Mouse (Mus musculus) midbrain, embryonic 14.5 days (tissue): ENCODE data around the gene Ccdc115. TPM values are rescaled to one million over a fixed set of nuclear protein-coding genes. Genes with fewer than 3 reads are reported as not detected.
A peak's percentile ranks its signal among the peaks of the same experiment; 100 is the strongest.

Source experiments
- ATAC-seq: fragments of 200-750 bp; cut with Nextera tagmentation; 2 replicates; pipeline ENCODE4 v1.8.0; 2017; ENCODE audit warnings: moderate number of reproducible peaks, moderate library complexity; ENCODE audit not compliant: low FRiP score, low TSS enrichment
- DNase-seq: peaks from one replicate; pipeline ENCODE4 v3.0.0-alpha.2; 2015
- H3K27ac ChIP-seq: fragments of 300-500 bp; sonication (generic); replicated peaks from 2 replicates; pipeline ENCODE4 v1.5.1; 2014; ENCODE audit warnings: mild to moderate bottlenecking, low read depth, low read length, moderate library complexity
- H3K27me3 ChIP-seq: fragments of 300-500 bp; sonication (generic); 2 replicates; pipeline ENCODE4 v1.6.1; 2014; ENCODE audit warnings: low read length, control low read depth, mixed read lengths; ENCODE audit not compliant: control insufficient read depth, insufficient read depth
- H3K36me3 ChIP-seq: fragments of 300-500 bp; sonication (generic); 2 replicates; pipeline ENCODE4 v1.6.1; 2014; ENCODE audit warnings: low read length, control low read depth; ENCODE audit not compliant: control insufficient read depth, insufficient read depth
- H3K4me1 ChIP-seq: fragments of 300-500 bp; sonication (generic); 2 replicates; pipeline ENCODE4 v1.6.1; 2014; ENCODE audit warnings: mild to moderate bottlenecking, antibody characterized with exemption, low read length, control low read depth; ENCODE audit not compliant: control insufficient read depth, insufficient read depth
- H3K4me2 ChIP-seq: fragments of 300-500 bp; sonication (generic); 2 replicates; pipeline ENCODE4 v1.6.1; 2014; ENCODE audit warnings: mild to moderate bottlenecking, low read length, moderate library complexity
- H3K4me3 ChIP-seq: fragments of 300-500 bp; sonication (generic); replicated peaks from 2 replicates; pipeline ENCODE4 v1.5.1; 2014; ENCODE audit warnings: low read depth, low read length
- H3K9ac ChIP-seq: fragments of 300-500 bp; sonication (generic); replicated peaks from 2 replicates; pipeline ENCODE4 v1.6.1; 2014; ENCODE audit warnings: mild to moderate bottlenecking, low read length, moderate library complexity
- H3K9me3 ChIP-seq: fragments of 300-500 bp; sonication (generic); 2 replicates; pipeline ENCODE4 v1.6.1; 2016; ENCODE audit warnings: low read length, control low read depth, mixed read lengths; ENCODE audit not compliant: control insufficient read depth
- WGBS: fragments of 180-500 bp; shearing (Covaris S2); extraction: QIAGEN DNeasy Blood & Tissue Kit; methylation state at CpG from one replicate; pipeline ENCODE4 v1.1.7; 2014; 5-methylcytosine and 5-hydroxymethylcytosine counted together
- microRNA-seq: library from miRNA; unstranded; fragments of <30 nt; microRNA quantifications from one replicate; pipeline ENCODE4, GENCODE M21; 2016
- polyA plus RNA-seq: library from polyadenylated mRNA; unstranded; fragments of >200 nt; fragmentation: Nextera tagmentation; extraction: Ambion mirVana; gene quantifications from 2 replicates; pipeline ENCODE4 v1.2.1, GENCODE M21; 2014

Gene Ccdc115
- polyA plus RNA-seq, 1 experiment from 2014 or later: 67.2 TPM

DNA sequence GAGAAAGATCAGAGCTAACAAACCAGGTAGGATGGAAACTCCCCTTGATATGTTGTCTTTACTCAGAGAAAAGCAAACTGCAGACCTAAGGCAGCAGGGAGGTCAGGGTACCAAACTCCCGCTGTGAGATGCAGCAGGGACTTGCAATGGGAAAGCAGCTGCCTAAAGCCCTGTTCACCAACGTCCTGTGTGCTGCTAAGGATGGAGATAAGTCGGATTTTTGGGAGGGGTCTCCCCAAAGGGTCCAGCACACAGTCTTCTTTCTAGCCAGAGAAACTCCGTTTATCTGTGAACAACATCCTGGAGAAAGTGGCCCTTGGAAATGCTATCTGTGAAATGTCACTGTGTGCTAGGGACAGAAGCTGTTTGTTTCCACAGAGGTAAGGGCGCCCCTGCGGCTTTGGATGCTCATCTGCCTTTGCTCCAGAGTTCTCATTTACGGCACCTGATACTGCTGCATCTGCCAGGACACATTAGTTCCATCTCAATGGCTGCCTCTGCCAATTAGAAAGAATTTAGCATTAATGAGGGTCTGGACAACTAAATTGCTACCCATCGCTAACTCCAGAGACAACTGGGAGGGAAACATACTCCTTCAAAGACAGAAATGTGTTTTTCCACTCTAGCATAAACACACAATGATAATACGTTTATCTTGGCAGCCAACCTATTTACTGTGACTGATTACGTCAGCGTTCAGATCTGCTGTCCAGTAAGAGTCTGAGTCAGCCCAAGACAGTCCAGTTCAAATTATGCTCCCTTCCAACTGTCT, 40.1 kb downstream of the Ccdc115 start:
- Histone ChIP-seq H3K9ac (no peak overlapping the region), H3K4me3 (no peak overlapping the region), H3K4me2 (no peak overlapping the region), H3K27ac (no peak overlapping the region), H3K36me3 (no peaks in the 10 kb centered on the region), H3K9me3 (no peaks in the 10 kb centered on the region), H3K27me3 (no peaks in the 10 kb centered on the region), H3K4me1 (no peaks in the 10 kb centered on the region)
- DNase-seq (peak; percentile 27), ATAC-seq (no peak; the same call in 1 of the 2 replicates)
- 40% methylated on average over 11 of the region's 11 CpGs for WGBS

DNA sequence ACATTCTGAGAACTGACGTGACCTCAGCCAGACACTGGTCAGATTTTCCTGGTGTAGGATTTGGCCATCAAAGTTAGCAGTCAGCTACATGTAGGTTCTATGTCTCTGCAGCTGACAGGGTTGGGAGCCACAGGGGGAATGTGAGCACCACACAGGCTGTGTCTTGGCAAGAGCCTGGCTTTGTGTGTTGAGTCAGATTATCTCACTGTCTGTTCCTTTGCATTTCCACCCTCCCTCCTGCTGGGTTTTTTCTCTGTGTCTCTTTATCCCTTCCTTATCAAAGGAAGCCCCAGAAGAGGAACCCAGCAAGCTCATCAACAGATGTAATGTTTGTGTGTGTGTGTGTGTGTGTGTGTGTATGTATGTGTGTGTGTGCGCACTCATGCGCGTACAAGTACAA, 43.2 kb downstream of the Ccdc115 start:
- Histone ChIP-seq H3K27me3 (no peaks in the 10 kb centered on the region), H3K9me3 (no peaks in the 10 kb centered on the region), H3K27ac (no peak overlapping the region), H3K36me3 (no peaks in the 10 kb centered on the region), H3K4me2 (no peak overlapping the region), H3K9ac (no peak overlapping the region), H3K4me3 (no peak overlapping the region), H3K4me1 (no peaks in the 10 kb centered on the region)
- peak; percentile 38 for DNase-seq
- no peak for ATAC-seq
- 69% methylated on average over 4 of the region's 4 CpGs for WGBS

DNA sequence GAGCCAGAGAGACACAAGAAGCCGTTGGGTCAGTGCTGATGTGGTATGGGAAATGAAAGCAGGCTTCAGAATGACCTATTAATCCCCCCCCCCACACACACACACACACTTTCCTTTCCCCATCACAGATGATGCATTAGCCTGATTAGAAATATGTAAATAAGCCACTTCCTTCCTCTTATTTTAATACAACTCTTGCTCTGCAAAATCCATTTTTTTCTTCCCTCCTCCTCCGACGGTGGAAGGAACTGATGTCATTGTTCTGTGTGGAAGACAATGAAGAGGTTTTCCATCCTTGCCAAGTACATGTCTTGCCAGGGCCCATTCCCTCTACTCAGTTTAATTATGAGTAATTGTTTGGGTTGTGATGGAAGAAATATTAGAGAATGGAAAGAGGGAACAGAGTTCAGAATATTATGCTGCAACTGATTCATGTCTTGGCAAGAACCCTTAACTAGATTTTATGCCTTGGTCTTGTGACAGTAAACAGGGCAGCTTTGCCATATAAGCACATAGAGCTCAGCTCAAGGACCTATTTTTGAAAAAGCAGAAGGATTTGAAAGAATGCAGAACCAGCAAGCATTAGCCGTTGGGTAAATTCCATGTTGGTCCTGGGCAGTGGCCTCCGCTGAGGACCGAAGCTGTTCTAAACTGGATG, 50.1 kb downstream of the Ccdc115 start:
- no peak for ATAC-seq

DNA sequence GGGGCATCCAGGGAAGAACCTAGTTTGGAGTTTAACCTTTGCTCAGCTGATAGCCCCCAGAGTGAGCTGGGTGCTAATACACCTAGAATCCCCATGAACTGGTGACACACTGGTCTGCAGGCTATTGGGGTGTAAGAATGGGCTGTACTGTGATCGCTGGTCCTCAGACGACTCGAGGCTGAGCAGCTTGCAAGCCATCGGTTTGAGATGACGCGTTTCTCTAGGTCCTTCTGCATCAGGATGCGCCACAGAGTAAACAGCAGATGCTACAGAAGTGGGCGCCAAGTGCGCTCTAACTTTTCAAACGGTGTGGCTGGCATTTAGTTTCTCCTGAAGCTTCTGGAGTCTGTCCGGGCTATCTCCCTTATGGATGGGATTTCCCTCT, 50.6 kb downstream of the Ccdc115 start:
- no peaks in the 10 kb centered on the region for H3K27me3 ChIP-seq
- H3K4me3 ChIP-seq: no peak overlapping the region
- no peak overlapping the region for H3K4me2 ChIP-seq
- no peaks in the 10 kb centered on the region for H3K4me1 ChIP-seq
- no peak for DNase-seq
- H3K27ac ChIP-seq: no peak overlapping the region
- H3K9me3 ChIP-seq: no peaks in the 10 kb centered on the region
- WGBS: 96% methylated on average over 11 of the region's 11 CpGs
- H3K9ac ChIP-seq: no peak overlapping the region
- H3K36me3 ChIP-seq: no peaks in the 10 kb centered on the region
- ATAC-seq: no peak

More for the DNA sequence above, 50.1 kb downstream of the Ccdc115 start:
- WGBS: 80% methylated on average over 6 of the region's 6 CpGs
- no peaks in the 10 kb centered on the region for H3K27me3 ChIP-seq
- H3K4me2 ChIP-seq: no peak overlapping the region
- no peak overlapping the region for H3K9ac ChIP-seq
- DNase-seq: no peak
- H3K9me3 ChIP-seq: no peaks in the 10 kb centered on the region
- H3K4me1 ChIP-seq: no peaks in the 10 kb centered on the region
- H3K4me3 ChIP-seq: no peak overlapping the region
- no peaks in the 10 kb centered on the region for H3K36me3 ChIP-seq
- H3K27ac ChIP-seq: no peak overlapping the region

DNA sequence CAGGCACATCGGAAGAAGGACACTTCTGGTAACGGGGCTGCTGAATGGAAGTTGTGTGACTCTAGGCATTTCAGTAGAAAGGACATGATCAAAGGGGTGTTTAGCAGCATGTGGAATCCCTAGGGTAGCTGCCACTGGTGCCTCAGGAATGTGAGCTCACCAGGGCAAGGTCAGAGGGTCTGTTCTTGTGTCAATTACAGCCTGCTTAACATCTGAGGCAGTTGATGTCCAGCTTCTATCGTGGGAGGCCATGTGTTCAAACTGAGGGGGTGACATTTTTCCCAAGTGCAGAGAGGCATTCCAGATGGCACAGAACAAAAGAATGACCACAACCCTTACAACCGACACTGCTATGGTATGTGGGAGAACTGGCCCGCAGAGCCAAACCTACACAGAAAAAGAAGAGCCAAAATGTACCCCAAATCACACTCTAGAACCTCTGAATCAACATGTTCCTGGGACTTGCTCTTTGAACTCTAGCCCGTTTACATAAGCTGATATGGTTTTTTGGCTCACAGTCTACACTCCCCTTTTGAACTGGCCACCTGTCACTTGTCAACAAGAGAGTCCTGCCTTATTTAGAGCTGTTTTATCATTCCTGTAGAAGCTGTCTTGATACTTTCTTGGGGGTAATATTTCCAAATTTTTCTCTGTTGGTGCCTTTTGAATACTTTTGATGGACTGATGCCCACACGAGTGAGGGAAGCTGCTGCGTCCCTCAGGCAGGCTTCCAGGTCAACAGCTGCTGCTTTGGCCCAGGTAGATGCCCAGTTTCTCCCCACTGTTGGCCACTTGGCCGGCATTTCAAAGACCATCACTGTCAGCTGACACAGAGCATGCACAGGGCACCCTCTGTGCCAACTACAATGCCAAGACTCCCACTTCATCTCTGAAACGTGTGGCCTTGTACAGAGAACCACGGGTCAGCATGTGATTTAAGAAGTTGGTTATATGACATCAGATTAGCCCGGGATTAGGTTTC, 51.8 kb downstream of the Ccdc115 start:
- no peak for ATAC-seq
- no peaks in the 10 kb centered on the region for H3K36me3 ChIP-seq
- DNase-seq: no peak
- H3K9me3 ChIP-seq: no peaks in the 10 kb centered on the region
- H3K4me1 ChIP-seq: no peaks in the 10 kb centered on the region
- no peak overlapping the region for H3K4me3 ChIP-seq
- no peak overlapping the region for H3K4me2 ChIP-seq
- H3K9ac ChIP-seq: no peak overlapping the region
- no peaks in the 10 kb centered on the region for H3K27me3 ChIP-seq
- WGBS: 64% methylated on average over 12 of the region's 12 CpGs
- no peak overlapping the region for H3K27ac ChIP-seq

Small RNA genes lying within 50 kb of the gene (microRNA-seq; reads per million reads assigned to microRNA genes)
- 2.4 reads per million, percentile 15 among the genes with 10 or more reads in this experiment for gene Mir5103

Other genes with a start within 250 kb of the Ccdc115 start
- 52.3 and 61.1 TPM in 2 replicates for gene Imp4, start 179 bp upstream of the Ccdc115 start, polyA plus RNA-seq
- 3.0 and 4.0 TPM in 2 replicates for gene Ptpn18, start 20.1 kb upstream of the Ccdc115 start, polyA plus RNA-seq
- gene Prss39, start 58.7 kb upstream of the Ccdc115 start, polyA plus RNA-seq: not detected in 2 replicates
- not detected in 2 replicates for gene Cfc1, start 96.0 kb upstream of the Ccdc115 start, polyA plus RNA-seq
- gene Prss40, start 121.3 kb upstream of the Ccdc115 start, polyA plus RNA-seq: not detected in 2 replicates
- gene Amer3, start 140.0 kb upstream of the Ccdc115 start, polyA plus RNA-seq: 30.0 and 32.1 TPM in 2 replicates